Mouse (Mus musculus): Measurements from ENCODE around the gene Agbl3. TPM values are rescaled to one million over a fixed set of nuclear protein-coding genes. Genes with fewer than 3 reads are reported as not detected.

Agbl3 gene
- polyA plus RNA-seq, 1 experiment from 2014 or later, result 6.2 TPM

- H3K9ac ChIP-seq (ENCODE audit: low read length), result no peak overlapping the region
- WGBS, result 86% methylated on average over 7 of the region's 7 CpGs
- H3K27me3 ChIP-seq (ENCODE audit: control insufficient read depth, insufficient read depth, low read length), result no peaks in the 10 kb centered on the region
- no peak for DNase-seq (ENCODE audit: low spot score)
- peaks cover 14% of the 10 kb centered on the region for H3K4me1 ChIP-seq (ENCODE audit: control insufficient read depth, insufficient read depth, low read length)
- ATAC-seq (ENCODE audit: insufficient read depth, low FRiP score, low TSS enrichment), result no peak
- H3K27ac ChIP-seq (ENCODE audit: low read depth, low read length), result no peak overlapping the region
- peaks cover 3% of the 10 kb centered on the region; the same call in 1 of the 2 replicates for H3K36me3 ChIP-seq (ENCODE audit: control insufficient read depth, insufficient read depth, low read length)
- H3K9me3 ChIP-seq (ENCODE audit: control insufficient read depth, low read length), result no peaks in the 10 kb centered on the region
- no peak overlapping the region for H3K4me2 ChIP-seq (ENCODE audit: low read depth)
- no peak overlapping the region for H3K4me3 ChIP-seq (ENCODE audit: low read depth, low read length)
These were observed 104.5 kb downstream of the Agbl3 start for GRCm38 (mm10) chr6:34884724-34885123.

- Histone ChIP-seq H3K27me3 (ENCODE audit: control insufficient read depth, insufficient read depth, low read length) (no peaks in the 10 kb centered on the region), H3K9ac (ENCODE audit: low read length) (peak overlapping the region; percentile 5), H3K27ac (ENCODE audit: low read depth, low read length) (peak overlapping the region; percentile 68), H3K4me2 (ENCODE audit: low read depth) (no peak overlapping the region), H3K9me3 (ENCODE audit: control insufficient read depth, low read length) (no peaks in the 10 kb centered on the region), H3K36me3 (ENCODE audit: control insufficient read depth, insufficient read depth, low read length) (peaks cover 7% of the 10 kb centered on the region; the same call in 1 of the 2 replicates), H3K4me1 (ENCODE audit: control insufficient read depth, insufficient read depth, low read length) (peaks cover 14% of the 10 kb centered on the region), H3K4me3 (ENCODE audit: low read depth, low read length) (no peak overlapping the region)
- 49% methylated on average over 6 of the region's 6 CpGs for WGBS
- peak; percentile 60 for DNase-seq (ENCODE audit: low spot score)
- peak; percentile 84 for ATAC-seq (ENCODE audit: insufficient read depth, low FRiP score, low TSS enrichment)
These were observed 107.1 kb downstream of the Agbl3 start for GRCm38 (mm10) chr6:34887131-34887850.

- Histone ChIP-seq H3K27ac (ENCODE audit: low read depth, low read length) (no peak overlapping the region), H3K4me1 (ENCODE audit: control insufficient read depth, insufficient read depth, low read length) (peaks cover 14% of the 10 kb centered on the region), H3K27me3 (ENCODE audit: control insufficient read depth, insufficient read depth, low read length) (no peaks in the 10 kb centered on the region), H3K9ac (ENCODE audit: low read length) (no peak overlapping the region), H3K4me2 (ENCODE audit: low read depth) (no peak overlapping the region), H3K4me3 (ENCODE audit: low read depth, low read length) (no peak overlapping the region), H3K36me3 (ENCODE audit: control insufficient read depth, insufficient read depth, low read length) (peaks cover 10% of the 10 kb centered on the region; the same call in 1 of the 2 replicates), H3K9me3 (ENCODE audit: control insufficient read depth, low read length) (no peaks in the 10 kb centered on the region)
- 57% methylated on average over 4 of the region's 4 CpGs for WGBS
- ATAC-seq (ENCODE audit: insufficient read depth, low FRiP score, low TSS enrichment), result no peak
- DNase-seq (ENCODE audit: low spot score), result no peak
These were observed 109.0 kb downstream of the Agbl3 start for GRCm38 (mm10) chr6:34889185-34889584.

GRCm38 (mm10) chr6:34895569-34895968, 115.3 kb downstream of the Agbl3 start:
- Histone ChIP-seq H3K27ac (ENCODE audit: low read depth, low read length) (no peak overlapping the region), H3K36me3 (ENCODE audit: control insufficient read depth, insufficient read depth, low read length) (peaks cover 6% of the 10 kb centered on the region; the same call in 1 of the 2 replicates)
- no peak for ATAC-seq (ENCODE audit: insufficient read depth, low FRiP score, low TSS enrichment)

GRCm38 (mm10) chr6:34896168-34896780, 116.0 kb downstream of the Agbl3 start:
- WGBS, result 60% methylated on average over 16 of the region's 16 CpGs

More at GRCm38 (mm10) chr6:34895569-34895968, 115.3 kb downstream of the Agbl3 start:
- Histone ChIP-seq H3K27me3 (ENCODE audit: control insufficient read depth, insufficient read depth, low read length) (no peaks in the 10 kb centered on the region), H3K4me3 (ENCODE audit: low read depth, low read length) (no peak overlapping the region), H3K4me2 (ENCODE audit: low read depth) (no peak overlapping the region), H3K4me1 (ENCODE audit: control insufficient read depth, insufficient read depth, low read length) (no peaks in the 10 kb centered on the region), H3K9me3 (ENCODE audit: control insufficient read depth, low read length) (no peaks in the 10 kb centered on the region), H3K9ac (ENCODE audit: low read length) (no peak overlapping the region)
- DNase-seq (ENCODE audit: low spot score), result no peak
- WGBS, result 80% methylated on average over 7 of the region's 7 CpGs

GRCm38 (mm10) chr6:34899127-34899526, 118.9 kb downstream of the Agbl3 start:
- Histone ChIP-seq H3K4me1 (ENCODE audit: control insufficient read depth, insufficient read depth, low read length) (no peaks in the 10 kb centered on the region), H3K4me3 (ENCODE audit: low read depth, low read length) (no peak overlapping the region), H3K9ac (ENCODE audit: low read length) (no peak overlapping the region), H3K4me2 (ENCODE audit: low read depth) (no peak overlapping the region), H3K9me3 (ENCODE audit: control insufficient read depth, low read length) (no peaks in the 10 kb centered on the region), H3K36me3 (ENCODE audit: control insufficient read depth, insufficient read depth, low read length) (no peaks in the 10 kb centered on the region), H3K27ac (ENCODE audit: low read depth, low read length) (no peak overlapping the region), H3K27me3 (ENCODE audit: control insufficient read depth, insufficient read depth, low read length) (no peaks in the 10 kb centered on the region)
- ATAC-seq (ENCODE audit: insufficient read depth, low FRiP score, low TSS enrichment) (no peak), DNase-seq (ENCODE audit: low spot score) (no peak)
- 87% methylated on average over 2 of the region's 2 CpGs for WGBS

More at GRCm38 (mm10) chr6:34896168-34896780, 116.0 kb downstream of the Agbl3 start:
- Histone ChIP-seq H3K9ac (ENCODE audit: low read length) (no peak overlapping the region), H3K4me1 (ENCODE audit: control insufficient read depth, insufficient read depth, low read length) (no peaks in the 10 kb centered on the region), H3K27me3 (ENCODE audit: control insufficient read depth, insufficient read depth, low read length) (no peaks in the 10 kb centered on the region), H3K4me2 (ENCODE audit: low read depth) (no peak overlapping the region), H3K36me3 (ENCODE audit: control insufficient read depth, insufficient read depth, low read length) (peaks cover 6% of the 10 kb centered on the region; the same call in 1 of the 2 replicates), H3K9me3 (ENCODE audit: control insufficient read depth, low read length) (no peaks in the 10 kb centered on the region), H3K27ac (ENCODE audit: low read depth, low read length) (no peak overlapping the region), H3K4me3 (ENCODE audit: low read depth, low read length) (no peak overlapping the region)
- DNase-seq (ENCODE audit: low spot score) (no peak), ATAC-seq (ENCODE audit: insufficient read depth, low FRiP score, low TSS enrichment) (no peak)

GRCm38 (mm10) chr6:34900990-34901389, 120.8 kb downstream of the Agbl3 start:
- WGBS, result 52% methylated on average over 2 of the region's 2 CpGs
- Histone ChIP-seq H3K36me3 (ENCODE audit: control insufficient read depth, insufficient read depth, low read length) (0 out of 2 replicates have a peak, but pooled peaks cover 6% of the 10 kb centered on the region), H3K9me3 (ENCODE audit: control insufficient read depth, low read length) (no peaks in the 10 kb centered on the region), H3K4me3 (ENCODE audit: low read depth, low read length) (no peak overlapping the region), H3K27me3 (ENCODE audit: control insufficient read depth, insufficient read depth, low read length) (no peaks in the 10 kb centered on the region), H3K4me2 (ENCODE audit: low read depth) (no peak overlapping the region), H3K27ac (ENCODE audit: low read depth, low read length) (no peak overlapping the region), H3K9ac (ENCODE audit: low read length) (no peak overlapping the region), H3K4me1 (ENCODE audit: control insufficient read depth, insufficient read depth, low read length) (no peaks in the 10 kb centered on the region)
- DNase-seq (ENCODE audit: low spot score) (no peak), ATAC-seq (ENCODE audit: insufficient read depth, low FRiP score, low TSS enrichment) (no peak)

- Histone ChIP-seq H3K36me3 (ENCODE audit: control insufficient read depth, insufficient read depth, low read length) (0 out of 2 replicates have a peak, but pooled peaks cover 6% of the 10 kb centered on the region), H3K27me3 (ENCODE audit: control insufficient read depth, insufficient read depth, low read length) (no peaks in the 10 kb centered on the region), H3K9me3 (ENCODE audit: control insufficient read depth, low read length) (no peaks in the 10 kb centered on the region), H3K4me1 (ENCODE audit: control insufficient read depth, insufficient read depth, low read length) (no peaks in the 10 kb centered on the region), H3K4me3 (ENCODE audit: low read depth, low read length) (no peak overlapping the region), H3K9ac (ENCODE audit: low read length) (no peak overlapping the region), H3K4me2 (ENCODE audit: low read depth) (no peak overlapping the region), H3K27ac (ENCODE audit: low read depth, low read length) (no peak overlapping the region)
- ATAC-seq (ENCODE audit: insufficient read depth, low FRiP score, low TSS enrichment), result no peak
- 68% methylated on average over 9 of the region's 9 CpGs for WGBS
- no peak for DNase-seq (ENCODE audit: low spot score)
These were observed 121.7 kb downstream of the Agbl3 start for GRCm38 (mm10) chr6:34901911-34902444.

Measured in neural tube, embryonic 11.5 days (tissue).